Mouse (Mus musculus): ENCODE data around the gene Lefty2.
"Not testable (repeated sequence)": the region's sequence is repeated elsewhere in the genome, so short reads cannot be mapped to it uniquely, and the experiment has no call there.

The Lefty2 gene

DNA sequence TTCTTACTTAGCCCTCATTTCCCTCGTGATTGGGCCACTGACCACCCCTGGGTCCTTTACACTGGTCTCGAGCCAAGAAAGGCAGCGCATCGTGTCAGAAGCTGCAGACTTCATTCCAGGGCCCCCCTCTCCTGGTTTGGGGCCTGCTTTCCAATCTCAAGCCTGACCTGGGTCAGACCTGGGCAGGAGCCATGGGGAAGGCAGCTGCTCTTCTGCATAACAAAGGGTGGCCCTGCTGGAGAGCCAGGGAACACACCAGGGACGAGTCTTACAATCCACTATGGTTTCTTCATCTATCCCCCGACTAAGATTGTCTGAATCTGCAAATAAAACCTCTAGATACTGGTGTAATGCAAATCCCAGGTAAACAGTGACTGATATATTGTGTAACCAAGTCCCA, 40.8 kb downstream of the Lefty2 start:
- DNase-seq (ENCODE audit: low read depth, low spot score): no peak

DNA sequence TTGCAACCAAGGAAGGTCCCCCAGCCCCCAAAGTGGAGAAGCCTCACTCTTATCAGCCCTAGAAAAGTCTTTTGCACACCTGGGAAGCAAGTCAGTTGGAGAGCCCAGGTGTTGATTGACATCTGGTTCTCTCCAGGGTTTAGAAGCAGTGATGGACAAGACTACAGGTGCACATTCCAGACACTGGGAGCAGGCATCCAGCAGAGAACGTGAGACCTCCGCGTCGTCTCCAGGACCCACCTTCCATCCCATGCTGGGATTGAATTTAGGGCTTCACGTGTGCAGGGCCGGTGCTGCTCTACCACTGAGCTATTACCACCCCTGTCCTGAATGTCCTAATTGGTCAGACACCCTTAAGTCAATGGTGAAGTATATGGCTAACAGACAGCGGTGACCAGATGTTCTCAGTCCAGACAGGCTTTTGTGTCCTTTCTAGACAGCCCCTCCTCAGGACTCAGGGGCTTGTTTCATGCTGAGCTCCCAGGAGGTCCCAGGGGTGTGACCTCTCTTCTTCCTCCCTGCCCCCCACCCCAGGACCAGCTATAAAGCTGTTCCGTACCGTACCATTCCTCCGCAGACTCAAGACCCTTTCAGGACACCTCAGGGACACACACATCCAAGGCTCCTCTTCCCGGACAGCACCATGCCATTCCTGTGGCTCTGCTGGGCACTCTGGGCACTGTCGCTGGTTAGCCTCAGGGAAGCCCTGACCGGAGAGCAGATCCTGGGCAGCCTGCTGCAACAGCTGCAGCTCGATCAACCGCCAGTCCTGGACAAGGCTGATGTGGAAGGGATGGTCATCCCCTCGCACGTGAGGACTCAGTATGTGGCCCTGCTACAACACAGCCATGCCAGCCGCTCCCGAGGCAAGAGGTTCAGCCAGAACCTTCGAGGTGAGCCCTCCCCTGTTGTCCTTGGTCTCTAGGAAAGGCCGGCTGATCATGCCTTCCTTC, 41.8 kb downstream of the Lefty2 start, which contains the start of gene Lefty1:
Gene Lefty1, plus strand, starts transcription at position 556 of the 953 bp plus-strand sequence.
- DNase-seq (ENCODE audit: low read depth, low spot score): no peak

DNA sequence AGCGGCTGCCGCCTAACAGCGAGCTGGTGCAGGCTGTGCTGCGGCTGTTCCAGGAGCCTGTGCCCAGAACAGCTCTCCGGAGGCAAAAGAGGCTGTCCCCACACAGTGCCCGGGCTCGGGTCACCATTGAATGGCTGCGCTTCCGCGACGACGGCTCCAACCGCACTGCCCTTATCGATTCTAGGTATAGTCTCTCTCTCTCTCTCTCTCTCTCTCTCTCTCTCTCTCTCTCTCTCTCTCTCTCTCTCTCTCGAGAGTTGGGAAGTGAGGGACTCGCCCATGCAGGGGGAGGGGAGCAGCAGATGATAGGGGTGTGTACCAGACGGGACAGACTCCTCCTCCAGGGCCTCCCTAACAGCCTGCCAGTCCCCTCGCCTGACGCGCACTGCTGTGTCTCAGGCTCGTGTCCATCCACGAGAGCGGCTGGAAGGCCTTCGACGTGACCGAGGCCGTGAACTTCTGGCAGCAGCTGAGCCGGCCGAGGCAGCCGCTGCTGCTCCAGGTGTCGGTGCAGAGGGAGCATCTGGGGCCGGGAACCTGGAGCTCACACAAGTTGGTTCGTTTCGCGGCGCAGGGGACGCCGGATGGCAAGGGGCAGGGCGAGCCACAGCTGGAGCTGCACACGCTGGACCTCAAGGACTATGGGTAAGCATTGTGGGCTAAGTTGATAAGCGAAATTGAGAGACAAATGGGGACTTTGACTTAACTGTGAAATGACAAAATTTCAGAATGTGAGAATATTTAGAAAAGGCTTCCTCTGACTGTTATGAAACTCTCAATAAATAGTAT, 43.9 kb downstream of the Lefty2 start:
- not testable (repeated sequence) for DNase-seq (ENCODE audit: low read depth, low spot score)

DNA sequence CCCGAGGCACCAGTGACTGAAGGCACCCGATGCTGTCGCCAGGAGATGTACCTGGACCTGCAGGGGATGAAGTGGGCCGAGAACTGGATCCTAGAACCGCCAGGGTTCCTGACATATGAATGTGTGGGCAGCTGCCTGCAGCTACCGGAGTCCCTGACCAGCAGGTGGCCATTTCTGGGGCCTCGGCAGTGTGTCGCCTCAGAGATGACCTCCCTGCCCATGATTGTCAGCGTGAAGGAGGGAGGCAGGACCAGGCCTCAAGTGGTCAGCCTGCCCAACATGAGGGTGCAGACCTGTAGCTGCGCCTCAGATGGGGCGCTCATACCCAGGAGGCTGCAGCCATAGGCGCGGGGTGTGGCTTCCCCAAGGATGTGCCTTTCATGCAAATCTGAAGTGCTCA, 44.7 kb downstream of the Lefty2 start:
- DNase-seq (ENCODE audit: low read depth, low spot score): not testable (repeated sequence)

DNA sequence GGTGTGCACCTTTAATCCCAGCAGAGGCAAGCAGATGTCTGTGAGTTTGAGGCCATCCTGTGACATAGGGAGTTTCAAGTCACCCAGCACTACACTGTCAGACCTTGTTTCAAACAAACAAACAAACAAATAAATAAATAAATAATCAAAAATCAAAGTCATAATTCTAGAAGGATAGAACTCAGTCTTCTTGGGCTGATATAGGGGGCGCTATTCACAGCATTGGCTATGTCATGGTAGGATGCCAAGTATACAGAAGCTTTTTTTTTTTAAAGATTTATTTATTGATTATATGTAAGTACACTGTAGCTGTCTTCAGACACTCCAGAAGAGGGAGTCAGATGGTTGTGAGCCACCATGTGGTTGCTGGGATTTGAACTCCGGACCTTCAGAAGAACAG, 45.9 kb downstream of the Lefty2 start:
- not testable (repeated sequence) for DNase-seq (ENCODE audit: low read depth, low spot score)

DNA sequence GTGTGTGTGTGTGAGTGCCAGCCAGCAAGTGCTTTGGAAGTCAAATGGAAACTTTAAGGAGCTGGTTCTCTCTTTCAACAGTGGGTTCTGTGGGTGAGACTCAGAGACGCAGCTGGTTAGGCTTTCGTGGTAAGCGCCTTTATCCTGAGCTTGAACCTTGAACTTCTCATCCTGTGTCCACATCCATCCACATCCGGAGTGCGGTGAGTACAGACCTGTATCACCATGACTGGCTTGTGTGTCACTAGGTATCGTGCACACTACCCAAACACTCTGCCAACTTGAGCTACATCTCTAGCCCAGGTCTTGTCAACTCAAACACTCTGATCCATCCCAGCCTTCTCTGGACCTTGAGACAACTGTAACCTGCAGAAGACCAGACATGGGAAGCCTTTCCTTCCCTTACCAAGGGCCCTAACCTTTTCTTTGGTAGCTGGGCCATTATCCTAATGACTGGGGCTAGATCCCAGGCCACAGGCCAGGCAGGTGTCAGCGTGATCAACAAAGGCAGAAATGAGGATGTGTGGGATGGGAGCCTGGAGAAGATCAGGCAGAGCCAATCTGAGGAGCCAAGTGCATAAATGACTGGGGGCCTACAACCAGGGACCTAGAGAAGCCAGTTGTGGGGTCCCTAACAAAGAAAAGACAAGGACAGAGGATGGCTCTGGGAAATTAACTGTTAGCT, 48.0 kb downstream of the Lefty2 start:
- DNase-seq (ENCODE audit: low read depth, low spot score): no peak

DNA sequence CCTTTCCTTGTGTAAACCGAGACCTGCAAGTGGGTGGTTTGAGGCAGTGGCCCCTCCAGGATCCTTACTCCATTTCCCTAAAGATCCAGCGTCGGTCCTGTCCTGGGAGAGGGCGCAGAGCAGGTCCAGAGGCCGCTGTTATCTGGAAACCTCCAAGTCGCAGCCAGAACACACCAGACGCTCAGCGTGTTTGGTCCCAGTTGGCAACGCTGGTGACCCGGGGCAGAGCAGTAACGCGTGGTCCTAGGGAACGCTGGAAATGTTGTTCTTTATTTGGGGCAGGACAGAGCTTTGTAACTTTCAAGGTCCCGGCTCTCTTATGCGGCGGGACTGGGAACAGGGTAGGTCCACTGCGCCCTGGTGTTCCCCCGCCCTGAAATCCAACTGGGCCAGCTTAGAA, 48.8 kb downstream of the Lefty2 start:
- DNase-seq (ENCODE audit: low read depth, low spot score): no peak

DNA sequence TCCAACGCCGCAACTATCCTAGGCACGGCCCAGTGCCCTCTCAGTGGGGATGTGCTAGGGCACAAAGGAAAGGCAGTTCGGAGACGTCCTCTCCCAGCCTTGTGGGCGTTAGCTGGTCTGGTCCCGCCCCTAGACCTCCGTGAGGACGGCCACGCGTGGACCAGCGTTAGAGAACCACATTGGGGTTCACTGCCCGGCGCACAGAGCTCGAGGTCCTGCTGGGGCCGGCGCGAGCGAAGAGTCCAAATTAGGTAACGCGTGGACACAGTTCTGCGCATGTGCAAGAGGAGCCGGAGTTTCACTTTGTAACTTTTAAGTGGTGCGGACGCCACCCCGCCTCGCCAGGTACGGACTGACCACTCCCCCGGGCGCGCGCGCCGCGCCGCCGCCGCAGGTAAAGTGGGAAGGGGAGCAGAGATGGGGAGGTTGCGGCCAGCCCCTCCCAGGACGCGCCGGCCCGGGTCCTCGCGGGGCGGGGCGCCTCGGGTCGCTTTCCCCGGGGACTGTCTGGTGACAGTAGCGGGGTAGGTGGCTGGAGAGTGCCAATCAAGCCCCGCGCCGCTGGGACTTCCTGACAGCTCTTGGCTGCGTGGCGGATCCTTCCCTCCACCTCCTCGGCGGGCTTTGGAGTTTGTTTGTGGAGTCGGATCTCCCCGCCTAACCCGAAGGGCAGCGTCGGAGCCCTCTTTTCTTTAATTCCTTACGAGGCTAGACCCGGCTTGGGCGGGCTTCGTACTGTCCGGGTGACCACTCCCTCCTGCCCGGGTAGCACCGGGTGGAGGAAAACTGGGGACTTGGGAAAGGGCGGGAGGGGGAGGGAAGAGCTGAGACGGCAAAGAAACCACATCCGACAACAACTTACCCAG, 49.5 kb downstream of the Lefty2 start, which contains the start of gene Tmem63a:
Gene Tmem63a, plus strand, starts transcription at position 179 of the 866 bp plus-strand sequence.
- no peak for DNase-seq (ENCODE audit: low read depth, low spot score)

DNA sequence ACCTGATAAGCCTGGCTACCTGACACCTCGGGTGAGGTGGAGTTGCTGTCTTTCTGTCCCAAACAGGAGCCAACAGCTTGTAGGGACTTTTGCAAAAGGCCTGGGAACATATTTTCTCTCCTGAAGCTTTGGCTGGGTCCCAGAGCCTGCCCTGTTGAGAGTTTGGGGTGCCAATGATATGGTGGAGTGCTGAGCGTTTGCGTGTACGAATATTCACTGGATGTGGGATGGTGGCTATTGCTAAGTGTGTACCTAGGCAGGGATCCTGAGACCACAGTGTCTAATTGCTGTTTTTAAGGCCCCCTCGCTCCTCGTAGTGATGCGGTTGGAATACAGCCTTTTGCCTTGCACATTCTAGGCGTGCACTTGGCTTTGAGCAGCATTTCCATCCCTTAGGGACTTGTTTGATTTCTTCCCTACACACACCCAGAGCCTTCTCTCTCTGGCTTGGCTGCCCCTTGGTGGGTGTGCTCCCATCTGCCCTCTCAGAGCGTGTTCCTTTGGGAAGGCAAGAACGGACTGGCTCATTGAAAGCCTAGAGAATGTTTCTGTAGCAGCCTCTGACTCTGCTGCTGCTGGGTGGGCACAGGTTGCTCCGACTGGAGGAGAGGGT, 50.2 kb downstream of the Lefty2 start:
- DNase-seq (ENCODE audit: low read depth, low spot score): no peak

DNA sequence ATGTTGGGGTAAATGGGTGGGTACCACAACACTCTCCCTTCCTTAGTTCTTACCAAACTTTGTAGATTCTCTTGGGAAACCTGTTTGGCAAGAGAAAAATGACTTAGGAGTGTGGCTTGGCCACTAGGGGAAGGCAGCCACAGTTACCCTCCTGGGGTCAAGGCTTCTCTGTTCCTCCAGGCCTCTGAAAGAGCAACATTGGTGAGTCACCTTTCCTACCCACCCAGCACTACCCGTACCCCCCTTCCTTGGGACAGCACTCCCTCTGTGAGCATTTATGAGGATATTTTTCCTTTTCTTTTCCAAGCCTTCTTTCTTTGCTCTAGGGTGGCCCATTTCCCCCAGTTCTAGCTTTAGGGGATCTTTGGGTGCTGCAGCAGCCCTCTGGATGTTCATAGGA, 51.0 kb downstream of the Lefty2 start:
- DNase-seq (ENCODE audit: low read depth, low spot score): no peak

DNA sequence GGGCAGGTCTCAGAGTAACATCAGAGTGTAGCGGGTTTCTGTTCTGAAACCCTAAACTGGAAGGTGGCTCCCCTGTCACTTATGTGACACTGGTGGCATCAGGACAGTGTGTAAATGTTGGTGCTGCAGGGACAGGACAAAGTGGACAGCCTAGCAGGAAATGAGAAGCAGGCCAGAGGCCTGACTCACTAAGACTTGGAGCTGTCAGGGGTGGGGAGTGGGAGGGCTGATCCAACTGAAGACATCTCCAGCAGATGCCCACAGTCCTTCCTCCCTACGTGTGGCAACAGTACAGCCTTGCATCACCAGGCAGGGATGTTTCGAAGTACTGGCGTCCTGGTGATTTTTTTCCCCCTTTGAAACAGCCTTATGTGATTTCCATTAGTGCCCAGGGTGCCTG, 51.6 kb downstream of the Lefty2 start:
- no peak for DNase-seq (ENCODE audit: low read depth, low spot score)

DNA sequence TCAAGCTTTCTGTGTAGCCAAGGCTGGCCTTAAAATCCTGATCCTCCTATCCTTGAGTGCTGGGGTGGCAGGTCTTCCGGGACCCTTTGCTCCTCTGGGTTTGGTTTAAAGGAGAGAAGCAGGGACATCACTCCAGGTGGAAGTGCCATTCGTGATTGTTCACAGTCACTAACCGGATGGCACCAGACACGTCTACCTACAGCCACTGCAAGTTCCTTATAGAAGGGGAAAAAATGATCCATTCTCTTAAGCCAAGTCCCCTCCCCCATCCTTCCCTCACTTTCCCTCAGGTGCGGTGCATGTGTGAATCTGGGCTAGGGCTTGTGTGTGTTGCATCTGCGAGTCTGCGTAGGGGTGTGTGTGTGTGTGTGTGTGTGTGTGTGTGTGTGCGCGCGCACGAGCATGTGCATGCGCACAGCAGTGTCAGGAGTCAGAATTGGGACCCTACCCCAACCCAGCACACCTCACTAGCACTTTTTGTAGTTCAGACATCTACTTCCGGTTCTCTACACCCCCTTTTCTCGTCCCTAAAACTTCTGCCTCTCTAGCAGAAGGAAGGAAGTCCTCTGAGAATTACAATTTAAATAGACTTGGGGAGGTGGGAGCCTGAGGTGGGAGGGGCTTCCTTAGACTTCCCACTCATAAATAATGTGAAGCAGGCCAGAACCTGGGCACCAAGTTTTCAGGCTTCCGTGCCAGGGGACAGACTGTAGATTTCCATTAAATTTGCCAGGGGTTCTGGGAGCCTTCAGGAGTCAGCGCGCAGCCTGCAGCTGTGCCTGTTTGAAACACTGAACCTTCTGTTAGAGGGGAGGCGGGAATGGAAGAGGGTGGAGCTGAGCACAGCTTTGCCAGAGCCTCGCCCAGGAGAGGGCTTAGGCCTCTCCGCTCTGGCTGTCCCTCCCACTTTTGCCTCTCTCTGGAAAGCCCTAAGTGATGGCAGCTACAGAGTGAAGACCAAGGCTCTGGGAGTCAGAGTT, 52.4 kb downstream of the Lefty2 start:
- no peak for DNase-seq (ENCODE audit: low read depth, low spot score)

DNA sequence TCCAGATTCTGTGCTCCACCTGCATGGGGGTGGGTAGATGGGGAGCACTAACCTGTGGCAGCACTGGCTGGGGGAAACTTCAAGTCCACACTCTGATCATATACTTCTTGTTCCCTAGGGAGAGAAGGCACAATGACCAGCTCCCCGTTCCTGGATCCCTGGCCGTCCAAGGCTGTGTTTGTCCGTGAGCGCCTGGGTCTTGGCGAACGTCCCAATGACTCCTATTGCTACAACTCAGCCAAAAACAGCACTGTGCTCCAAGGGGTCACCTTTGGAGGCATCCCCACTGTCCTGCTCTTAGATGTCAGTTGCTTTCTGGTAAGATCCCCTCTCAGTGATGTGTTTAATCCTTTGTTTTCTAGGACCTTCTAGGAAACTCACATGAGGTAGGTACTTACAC, 53.5 kb downstream of the Lefty2 start:
- no peak for DNase-seq (ENCODE audit: low read depth, low spot score)
